Mouse (Mus musculus): ENCODE results near the gene Gm15080.
"Not testable (repeated sequence)": the region's sequence is repeated elsewhere in the genome, so short reads cannot be mapped to it uniquely, and the experiment has no call there.

Gene Gm15080

DNA sequence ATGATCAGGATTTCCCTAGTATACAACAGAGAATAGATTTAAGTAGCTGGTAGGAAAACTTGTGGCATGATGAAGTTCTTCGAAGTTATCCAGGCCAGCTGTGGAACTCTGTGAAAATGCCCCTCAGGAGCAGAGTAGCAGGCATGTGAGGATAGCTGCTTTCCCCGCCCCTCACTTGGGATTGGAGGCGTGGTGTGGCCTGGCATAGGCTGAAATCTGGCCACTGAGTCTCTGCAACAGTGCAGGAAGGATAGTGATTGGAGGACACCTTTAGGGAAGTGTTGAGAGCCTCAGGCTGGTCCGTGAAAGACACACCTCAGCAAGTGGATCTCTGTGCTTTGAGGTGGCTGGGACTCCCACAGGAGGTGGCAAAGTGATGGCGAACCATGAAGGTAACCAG, at the start of gene Gm15080:
Gm15080 (plus strand) TSS at position 301 of the 400 bp plus-strand sequence.
- DNase-seq (ENCODE audit: low read depth), result not testable (repeated sequence)

Data from naive thymus-derived CD4-positive, alpha-beta T cell, adult 2 months (primary cell).